Mouse (Mus musculus): ENCODE results near the gene Elf5.
A peak's percentile ranks its signal among the peaks of the same experiment; 100 is the strongest.

The Elf5 gene

GRCm38 (mm10) chr2:103476657-103477056 lies 65.2 kb downstream of the Elf5 start:
- DNase-seq (ENCODE audit: low read depth): no peak

GRCm38 (mm10) chr2:103477456-103477855 lies 66.0 kb downstream of the Elf5 start:
- no peak for DNase-seq (ENCODE audit: low read depth)

GRCm38 (mm10) chr2:103478326-103478725 lies 66.8 kb downstream of the Elf5 start:
- no peak for DNase-seq (ENCODE audit: low read depth)

DNA sequence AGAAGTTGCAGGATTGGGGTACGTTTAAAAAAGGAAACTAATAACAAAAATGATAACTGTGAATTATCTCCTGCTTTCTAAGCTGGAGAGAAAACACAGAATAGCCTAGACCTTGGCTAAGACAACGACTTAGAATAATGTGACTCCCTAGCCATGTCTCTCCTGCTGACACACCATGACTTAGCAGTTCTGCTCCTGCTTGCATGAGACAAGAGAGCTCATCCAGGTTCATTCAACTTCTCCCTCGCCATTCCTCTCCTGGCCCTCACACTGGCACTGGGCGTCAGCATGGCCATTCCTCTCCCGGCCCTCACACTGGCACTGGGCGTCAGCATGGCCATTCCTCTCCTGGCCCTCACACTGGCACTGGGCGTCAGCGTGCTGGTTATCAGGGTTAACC lies 68.8 kb downstream of the Elf5 start:
- no peak for DNase-seq (ENCODE audit: low read depth)

DNA sequence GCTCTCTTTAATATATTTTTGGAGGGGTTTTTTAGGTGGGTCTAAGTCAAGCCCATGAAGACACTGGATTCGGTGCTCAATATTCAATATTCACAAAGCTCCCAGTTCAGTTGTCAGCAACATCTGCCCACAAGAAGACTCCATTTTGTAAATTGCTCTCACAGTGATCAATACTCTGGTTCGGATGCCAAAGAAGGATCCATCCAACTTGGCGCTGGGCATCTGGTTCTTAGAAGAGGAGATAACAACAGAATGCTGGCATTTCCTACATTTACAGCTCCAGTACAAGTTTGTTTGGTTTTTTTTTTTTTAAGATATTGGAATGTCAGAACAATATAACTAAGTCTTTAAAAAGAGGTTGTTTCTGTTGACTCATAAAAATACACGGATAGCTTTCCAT lies 69.4 kb downstream of the Elf5 start:
- no peak for DNase-seq (ENCODE audit: low read depth)

- DNase-seq (ENCODE audit: low read depth): no peak
Observed at GRCm38 (mm10) chr2:103481314-103482231, 70.1 kb downstream of the Elf5 start.

GRCm38 (mm10) chr2:103483289-103483985 lies 71.9 kb downstream of the Elf5 start:
- no peak for DNase-seq (ENCODE audit: low read depth)

DNA sequence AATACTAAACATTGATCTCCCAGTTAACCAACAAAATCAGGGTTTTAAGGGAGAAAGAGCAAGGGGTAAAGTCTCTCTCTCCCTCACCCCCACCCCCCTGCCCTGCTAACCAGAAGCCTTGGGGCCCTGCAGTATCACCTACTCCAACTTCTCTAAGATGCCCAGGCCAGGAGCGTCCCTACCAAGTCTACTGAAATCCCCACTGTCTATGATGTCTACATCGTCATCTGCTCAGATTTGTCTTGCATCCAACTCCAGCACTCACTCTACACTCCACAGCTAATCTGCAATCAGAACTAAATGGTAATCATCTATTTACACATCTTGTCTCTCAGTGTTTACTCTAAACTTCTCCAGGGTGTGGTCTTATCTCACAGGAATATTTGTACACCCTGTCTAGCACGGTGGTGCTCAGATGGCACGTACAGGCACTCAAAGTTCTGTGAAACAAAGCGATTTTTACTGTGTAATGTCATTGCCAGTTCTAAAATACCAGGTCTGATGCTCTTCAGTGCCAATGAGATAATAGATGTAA lies 72.6 kb downstream of the Elf5 start:
- no peak for DNase-seq (ENCODE audit: low read depth)

- DNase-seq (ENCODE audit: low read depth): peak; percentile 88
Observed at GRCm38 (mm10) chr2:103484617-103485401, 73.3 kb downstream of the Elf5 start, which contains the start of gene Cat. Gene Cat, minus strand, starts transcription at chr2:103485160.

DNA sequence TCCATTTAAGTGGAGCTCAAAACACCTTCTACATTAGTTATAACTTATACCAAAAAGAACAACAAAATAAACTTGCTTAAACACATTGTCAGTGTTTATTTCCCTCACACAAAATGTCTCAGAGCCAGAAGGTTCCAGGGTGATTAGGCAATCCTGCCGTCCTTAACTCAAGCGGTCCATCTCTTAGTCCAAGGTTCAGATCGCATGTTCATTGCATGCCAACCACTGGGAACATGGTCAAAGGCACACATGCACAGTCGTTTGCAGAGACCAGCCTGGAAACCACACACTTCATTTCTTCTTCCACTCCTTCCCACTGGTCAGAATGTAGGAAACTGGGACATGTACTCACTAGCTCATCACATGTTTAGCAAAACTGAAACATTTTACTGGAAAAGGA lies 81.0 kb downstream of the Elf5 start:
- no peak for DNase-seq (ENCODE audit: low read depth)

- no peak for DNase-seq (ENCODE audit: low read depth)
Observed at GRCm38 (mm10) chr2:103493827-103494226, 82.3 kb downstream of the Elf5 start.

DNA sequence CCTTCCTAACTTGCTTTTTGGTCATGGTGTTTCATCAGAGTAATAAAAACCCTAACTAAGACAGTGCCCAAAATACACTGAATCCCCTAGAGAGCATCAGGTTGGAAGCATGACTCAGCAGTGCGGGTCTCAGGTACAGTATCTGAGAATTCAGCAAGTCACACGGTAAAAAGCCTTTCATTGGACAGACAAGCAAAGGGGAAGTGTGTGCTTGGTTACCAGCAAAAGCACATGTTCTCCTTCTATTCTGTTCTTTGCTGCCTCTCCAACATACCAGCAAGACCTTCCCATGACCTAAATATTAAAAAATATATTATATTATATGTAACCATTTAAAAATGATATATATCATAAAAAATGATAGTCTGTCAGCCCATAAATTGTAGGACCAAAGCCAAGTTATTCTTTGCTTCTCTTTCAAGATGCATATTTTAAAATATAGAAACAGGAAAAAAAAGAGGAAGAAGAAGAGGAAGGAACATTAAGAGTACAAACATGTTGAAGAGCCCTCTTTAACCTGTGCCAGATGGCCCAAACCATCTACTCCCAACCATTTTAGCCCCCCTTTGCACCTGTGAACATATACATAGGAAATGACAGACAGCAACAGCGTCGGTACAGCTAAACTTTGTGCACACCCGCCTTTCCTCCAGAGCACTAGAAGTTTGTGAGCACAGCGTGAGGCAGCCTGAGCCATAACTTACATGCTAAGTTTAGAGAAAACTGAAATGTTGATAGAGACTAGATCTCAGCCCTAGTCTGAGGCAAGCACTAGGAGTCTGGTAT lies 84.3 kb downstream of the Elf5 start:
- DNase-seq (ENCODE audit: low read depth): no peak
